Comparison of ENCODE assay signal across 9 mouse cellular contexts in the genomic region with DNA sequence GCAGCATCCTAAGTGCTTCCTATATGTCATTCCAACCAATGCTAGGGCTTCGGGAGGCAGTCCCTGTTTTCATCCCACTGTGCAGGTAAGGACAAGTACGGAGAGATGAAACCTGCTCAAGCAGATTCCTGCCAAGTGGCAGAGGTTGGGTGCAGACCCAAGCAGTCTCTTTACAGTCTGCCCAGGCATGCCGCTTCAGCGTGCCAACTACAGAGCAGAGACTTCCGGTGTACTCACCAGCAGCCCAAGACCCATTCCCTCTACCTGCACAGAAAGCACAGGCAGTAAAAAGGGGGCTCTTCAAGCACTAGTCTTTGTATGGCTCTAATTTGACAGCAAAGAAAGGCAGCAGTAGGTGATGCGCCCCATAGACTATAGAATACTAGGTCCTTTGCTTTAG. TPM values are rescaled to one million over a fixed set of nuclear protein-coding genes. Genes with fewer than 3 reads are reported as not detected.
DNase-seq lines count a peak whose midpoint lies in the region; ATAC-seq and TF ChIP-seq lines count a peak whose summit lies in the region.
"Had no signal": no experiment of that assay in that cellular context is flagged by ENCODE, and none has a peak within 500 bp of the region (broad histone marks: within the 10 kb centered on the region; RNA-seq: fewer than 3 reads in every experiment).

No protein-coding gene starts in this region.

- ATAC-seq in midbrain, embryonic 11.5 days (ENCODE audit: low FRiP score), result no peak; the same call in 1 of the 2 replicates
- ATAC-seq in granulocyte monocyte progenitor cell, adult 5-6 weeks (replicated peaks; ENCODE audit: poor library complexity, severe bottlenecking), result no peak

- WGBS in cerebellum, adult 2 months, result 20% methylated on average over 6 of the region's 6 CpGs
- 83% methylated on average over 6 of the region's 6 CpGs for WGBS in midbrain, embryonic 11.5 days

- no peak for TF ChIP-seq CTCF in cerebellum, adult 2 months (IDR thresholded peaks at IDR 0.05; ENCODE audit: borderline replicate concordance, insufficient read depth, low read depth, low read length)
- no peak for TF ChIP-seq CTCF in E14TG2a.4 (conservative IDR thresholded peaks at IDR 0.05; ENCODE audit: low read length)

- H3K9ac ChIP-seq in midbrain, embryonic 11.5 days (ENCODE audit: low read length), result peak overlapping the region; percentile 50

- no peaks in the 10 kb centered on the region for H3K9me3 ChIP-seq in E14TG2a.4 (ENCODE audit: low read length)
- no peaks in the 10 kb centered on the region for H3K9me3 ChIP-seq in midbrain, embryonic 11.5 days (ENCODE audit: control insufficient read depth, low read length)
- H3K9me3 ChIP-seq: megakaryocyte, embryonic 14.5 days had no signal

- H3K27me3 ChIP-seq in cerebellum, adult 2 months (ENCODE audit: control insufficient read depth, insufficient read depth, low read length), result no peaks in the 10 kb centered on the region
- H3K27me3 ChIP-seq in E14TG2a.4 (ENCODE audit: insufficient read depth, low read length), result no peaks in the 10 kb centered on the region
- H3K27me3 ChIP-seq in midbrain, embryonic 11.5 days (ENCODE audit: control insufficient read depth, insufficient read depth, low read length), result no peaks in the 10 kb centered on the region

- DNase-seq in cerebellum, adult 2 months, result no peak
- no peak for DNase-seq in cerebellum, postnatal 36 days
- peak; percentile 65 for DNase-seq in gonadal fat pad, adult 2 months (ENCODE audit: low read depth)
- no peak for DNase-seq in midbrain, embryonic 11.5 days (ENCODE audit: low spot score, missing footprints)
- DNase-seq in natural killer cell, adult 2 months (ENCODE audit: low spot score in 2 of 2), result no peak
- no peak for DNase-seq in ovary, postnatal 14 days (ENCODE audit: low spot score)

- H3K36me3 ChIP-seq in E14TG2a.4 (ENCODE audit: insufficient read depth, low read length), result no peaks in the 10 kb centered on the region
- H3K36me3 ChIP-seq in midbrain, embryonic 11.5 days (ENCODE audit: control insufficient read depth, insufficient read depth, low read length), result no peaks in the 10 kb centered on the region

- H3K4me2 ChIP-seq in midbrain, embryonic 11.5 days, result peak overlapping the region; percentile 42

- peak overlapping the region; percentile 52 for H3K4me3 ChIP-seq in cerebellum, adult 2 months (replicated peaks; ENCODE audit: insufficient read depth, low read depth, low read length)
- H3K4me3 ChIP-seq in E14TG2a.4 (replicated peaks; ENCODE audit: low read length), result peak overlapping the region; percentile 61
- no peak overlapping the region for H3K4me3 ChIP-seq in midbrain, embryonic 11.5 days (ENCODE audit: low read depth, low read length)

- TF ChIP-seq POLR2A in cerebellum, adult 2 months (IDR thresholded peaks at IDR 0.05; ENCODE audit: borderline replicate concordance, insufficient read depth, low read length), result no peak

- peak overlapping the region; percentile 48 for H3K27ac ChIP-seq in cerebellum, adult 2 months (ENCODE audit: insufficient read depth, low read length)
- peak overlapping the region; percentile 71 for H3K27ac ChIP-seq in midbrain, embryonic 11.5 days (ENCODE audit: low read depth, low read length)

- H3K4me1 ChIP-seq in cerebellum, adult 2 months (ENCODE audit: control insufficient read depth, insufficient read depth, low read length), result no peaks in the 10 kb centered on the region
- peaks cover 28% of the 10 kb centered on the region for H3K4me1 ChIP-seq in E14TG2a.4 (replicated peaks; ENCODE audit: low read depth, low read length)
- peaks cover 9% of the 10 kb centered on the region for H3K4me1 ChIP-seq in midbrain, embryonic 11.5 days (ENCODE audit: control insufficient read depth, insufficient read depth, low read length)

RNA-seq across cellular contexts. Expression of a gene that starts 40.4 kb away (rescaled TPM):
- 17.3 and 18.3 TPM in 2 replicates for polyA plus RNA-seq in cerebellum, adult 2 months (2012; rRNA removed)
- polyA plus RNA-seq in gonadal fat pad, adult 2 months (2012; rRNA removed), result 15.8 and 16.5 TPM in 2 replicates
- 8.0 and 8.1 TPM in 2 replicates for polyA plus RNA-seq in midbrain, embryonic 11.5 days (2014; fragmentation: Nextera tagmentation; extraction: Ambion mirVana)
- total RNA-seq in granulocyte monocyte progenitor cell, adult 5-6 weeks (2014; fragmentation: Nextera tagmentation), result 7.0 and 7.8 TPM in 2 replicates
- 9.4 and 9.6 TPM in 2 replicates for total RNA-seq in granulocyte monocyte progenitor cell, adult 5-6 weeks (2017)

RNA-seq across cellular contexts. Expression of a gene that starts 51.7 kb away (rescaled TPM):
- polyA plus RNA-seq in cerebellum, adult 2 months (2012; rRNA removed), result 52.2 and 53.2 TPM in 2 replicates
- polyA plus RNA-seq in gonadal fat pad, adult 2 months (2012; rRNA removed), result 26.6 and 31.0 TPM in 2 replicates
- polyA plus RNA-seq in midbrain, embryonic 11.5 days (2014; fragmentation: Nextera tagmentation; extraction: Ambion mirVana), result 13.4 and 13.5 TPM in 2 replicates
- 5.5 and 8.2 TPM in 2 replicates for total RNA-seq in granulocyte monocyte progenitor cell, adult 5-6 weeks (2014; fragmentation: Nextera tagmentation)
- total RNA-seq in granulocyte monocyte progenitor cell, adult 5-6 weeks (2017), result 3.6 and 6.0 TPM in 2 replicates
